Mouse (Mus musculus): ENCODE data around the gene Olfr855. TPM values are rescaled to one million over a fixed set of nuclear protein-coding genes. Genes with fewer than 3 reads are reported as not detected.

The Olfr855 gene
- not detected for polyA plus RNA-seq (2014; fragmentation: Illumina TruSeq; extraction: RNeasy Lipid Tissue Mini Kit (QIAGEN cat#74804); ENCODE audit: low read depth, low replicate concordance)

GRCm38 (mm10) chr9:19582317-19582716, at the start of gene Olfr855:
Gene Olfr855 (plus strand): TSS chr9:19582617.

GRCm38 (mm10) chr9:19540976-19541375, 41.4 kb upstream of the Olfr855 start, which contains the start of gene Olfr853:
Gene Olfr853 (minus strand): TSS chr9:19541076.

GRCm38 (mm10) chr9:19567282-19567681, 15.1 kb upstream of the Olfr855 start, which contains the start of gene Olfr854:
Gene Olfr854 (minus strand): TSS chr9:19567382.

GRCm38 (mm10) chr9:19621843-19622822, 39.7 kb downstream of the Olfr855 start, which contains the start of gene Zfp317:
Gene Zfp317 (plus strand): TSS chr9:19622102.

Other genes with a start within 250 kb of the Olfr855 start
- gene Olfr845, start 246.2 kb upstream of the Olfr855 start, polyA plus RNA-seq (2014; fragmentation: Illumina TruSeq; extraction: RNeasy Lipid Tissue Mini Kit (QIAGEN cat#74804); ENCODE audit: low read depth, low replicate concordance), result not detected
- not detected for gene Olfr846, start 218.6 kb upstream of the Olfr855 start, polyA plus RNA-seq (2014; fragmentation: Illumina TruSeq; extraction: RNeasy Lipid Tissue Mini Kit (QIAGEN cat#74804); ENCODE audit: low read depth, low replicate concordance)
- gene Olfr847, start 203.9 kb upstream of the Olfr855 start, polyA plus RNA-seq (2014; fragmentation: Illumina TruSeq; extraction: RNeasy Lipid Tissue Mini Kit (QIAGEN cat#74804); ENCODE audit: low read depth, low replicate concordance), result not detected
- not detected for gene Olfr849, start 142.4 kb upstream of the Olfr855 start, polyA plus RNA-seq (2014; fragmentation: Illumina TruSeq; extraction: RNeasy Lipid Tissue Mini Kit (QIAGEN cat#74804); ENCODE audit: low read depth, low replicate concordance)
- not detected for gene Olfr850, start 104.4 kb upstream of the Olfr855 start, polyA plus RNA-seq (2014; fragmentation: Illumina TruSeq; extraction: RNeasy Lipid Tissue Mini Kit (QIAGEN cat#74804); ENCODE audit: low read depth, low replicate concordance)
- gene Olfr851, start 89.3 kb upstream of the Olfr855 start, polyA plus RNA-seq (2014; fragmentation: Illumina TruSeq; extraction: RNeasy Lipid Tissue Mini Kit (QIAGEN cat#74804); ENCODE audit: low read depth, low replicate concordance), result not detected
- gene Olfr853, start 41.5 kb upstream of the Olfr855 start, polyA plus RNA-seq (2014; fragmentation: Illumina TruSeq; extraction: RNeasy Lipid Tissue Mini Kit (QIAGEN cat#74804); ENCODE audit: low read depth, low replicate concordance), result not detected
- not detected for gene Olfr854, start 15.2 kb upstream of the Olfr855 start, polyA plus RNA-seq (2014; fragmentation: Illumina TruSeq; extraction: RNeasy Lipid Tissue Mini Kit (QIAGEN cat#74804); ENCODE audit: low read depth, low replicate concordance)
- 14.1 TPM for gene Zfp317, start 39.5 kb downstream of the Olfr855 start, polyA plus RNA-seq (2014; fragmentation: Illumina TruSeq; extraction: RNeasy Lipid Tissue Mini Kit (QIAGEN cat#74804); ENCODE audit: low read depth, low replicate concordance)
- not detected for gene Olfr857, start 126.8 kb downstream of the Olfr855 start, polyA plus RNA-seq (2014; fragmentation: Illumina TruSeq; extraction: RNeasy Lipid Tissue Mini Kit (QIAGEN cat#74804); ENCODE audit: low read depth, low replicate concordance)
- gene Olfr58, start 197.7 kb downstream of the Olfr855 start, polyA plus RNA-seq (2014; fragmentation: Illumina TruSeq; extraction: RNeasy Lipid Tissue Mini Kit (QIAGEN cat#74804); ENCODE audit: low read depth, low replicate concordance), result not detected
- not detected for gene Olfr859, start 222.3 kb downstream of the Olfr855 start, polyA plus RNA-seq (2014; fragmentation: Illumina TruSeq; extraction: RNeasy Lipid Tissue Mini Kit (QIAGEN cat#74804); ENCODE audit: low read depth, low replicate concordance)

Measured in heart, adult 10 weeks (tissue).